ENCODE assay signal across 16 mouse cellular contexts in the genomic region with DNA sequence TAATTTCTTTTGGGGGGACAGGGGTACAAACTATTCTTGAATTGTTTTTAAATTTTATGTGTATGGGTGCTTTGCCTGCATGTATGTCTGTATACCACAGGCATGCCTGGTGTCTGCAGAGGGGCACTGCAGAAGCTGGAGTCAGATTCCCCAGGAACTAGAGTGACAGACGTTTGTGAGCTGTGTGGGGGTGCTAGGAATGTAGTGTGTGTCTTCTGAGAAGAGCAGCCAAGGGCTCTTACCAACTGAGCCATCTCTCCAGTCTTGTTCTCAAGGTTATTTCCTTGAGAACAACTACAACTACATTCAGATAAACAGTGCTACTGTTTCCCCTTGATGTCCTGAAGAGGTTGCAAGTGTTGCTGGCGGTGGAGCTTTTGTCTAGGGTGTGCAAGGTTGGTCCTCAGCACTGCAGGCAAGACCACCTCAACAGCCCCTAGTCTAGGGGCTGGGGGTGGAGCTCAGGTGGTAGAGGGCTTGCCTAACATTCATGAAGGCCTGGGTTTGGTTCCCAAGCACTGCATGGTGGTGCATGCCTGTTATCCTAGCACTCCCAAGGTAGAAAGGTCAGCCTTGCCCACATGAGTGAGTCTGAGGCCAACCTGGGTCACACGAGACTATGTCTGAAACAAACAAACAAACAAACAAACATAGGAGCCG. TPM values are rescaled to one million over a fixed set of nuclear protein-coding genes. Genes with fewer than 3 reads are reported as not detected.
DNase-seq lines count a peak whose midpoint lies in the region; ATAC-seq lines count a peak whose summit lies in the region.
"Had no signal": no experiment of that assay in that cellular context is flagged by ENCODE, and none has a peak within 500 bp of the region (broad histone marks: within the 10 kb centered on the region; RNA-seq: fewer than 3 reads in every experiment).

No protein-coding gene starts in this region.

- WGBS in midbrain, embryonic 10.5 days = 76% methylated on average over 4 of the region's 4 CpGs
- 77% methylated on average over 4 of the region's 4 CpGs for WGBS in midbrain, embryonic 11.5 days
- 70% methylated on average over 4 of the region's 4 CpGs for WGBS in liver, embryonic 15.5 days (ENCODE audit: insufficient replicate concordance)

- peaks cover 15% of the 10 kb centered on the region for H3K36me3 ChIP-seq in midbrain, embryonic 10.5 days
- peaks cover 2% of the 10 kb centered on the region; the same call in 1 of the 2 replicates for H3K36me3 ChIP-seq in midbrain, embryonic 11.5 days (ENCODE audit: control insufficient read depth, insufficient read depth, low read length)
- H3K36me3 ChIP-seq in liver, embryonic 15.5 days (replicated peaks) = peaks cover 29% of the 10 kb centered on the region

- H3K4me2 ChIP-seq in midbrain, embryonic 11.5 days = no peak overlapping the region; the same call in 1 of the 2 replicates
- peak overlapping the region; percentile 35 for H3K4me2 ChIP-seq in liver, embryonic 15.5 days

- peak; percentile 78 for DNase-seq in heart, adult 11 months
- no peak for DNase-seq in heart, postnatal 25 days (ENCODE audit: low spot score)
- no peak for DNase-seq in midbrain, embryonic 10.5 days (ENCODE audit: low spot score)
- DNase-seq in midbrain, embryonic 11.5 days (ENCODE audit: low spot score, missing footprints) = no peak
- no peak for DNase-seq in urinary bladder, postnatal 14 days (ENCODE audit: low spot score)
- no peak for DNase-seq in thymus, postnatal 10 days (ENCODE audit: low spot score in 2 of 2)
- DNase-seq in spleen, postnatal 10 days (ENCODE audit: low spot score in 2 of 2) = no peak
- DNase-seq: cerebellum, adult 18-20 months; heart, adult 18-20 months; kidney, postnatal 10 days; layer of hippocampus, adult 9-11 months; lung, adult 18-20 months; right cerebral cortex, postnatal 4 days; thymus, postnatal 14 days had no signal

- H3K4me1 ChIP-seq in midbrain, embryonic 10.5 days = peaks cover 44% of the 10 kb centered on the region
- peaks cover 27% of the 10 kb centered on the region for H3K4me1 ChIP-seq in midbrain, embryonic 11.5 days (ENCODE audit: control insufficient read depth, insufficient read depth, low read length)
- H3K4me1 ChIP-seq in liver, embryonic 15.5 days (replicated peaks) = peaks cover 57% of the 10 kb centered on the region

- H3K9me3 ChIP-seq in midbrain, embryonic 10.5 days (replicated peaks) = no peaks in the 10 kb centered on the region
- no peaks in the 10 kb centered on the region for H3K9me3 ChIP-seq in midbrain, embryonic 11.5 days (ENCODE audit: control insufficient read depth, low read length)
- no peaks in the 10 kb centered on the region for H3K9me3 ChIP-seq in liver, embryonic 15.5 days (replicated peaks)

- H3K27me3 ChIP-seq in midbrain, embryonic 10.5 days (ENCODE audit: low read depth, poor library complexity, severe bottlenecking) = no peaks in the 10 kb centered on the region
- no peaks in the 10 kb centered on the region for H3K27me3 ChIP-seq in midbrain, embryonic 11.5 days (ENCODE audit: control insufficient read depth, insufficient read depth, low read length)
- no peaks in the 10 kb centered on the region for H3K27me3 ChIP-seq in liver, embryonic 15.5 days

- no peak for ATAC-seq in midbrain, embryonic 11.5 days (ENCODE audit: low FRiP score)
- ATAC-seq in liver, embryonic 15.5 days (ENCODE audit: insufficient read depth) = no peak

- intact Hi-C loops in heart, postnatal 25 days (cut with DNase I) = loop anchor here (5.0 kb wide), 1 partner anchor 45 kb away; no protein-coding TSS in a partner anchor

- peak overlapping the region; percentile 79; the same call in 1 of the 2 replicates for H3K4me3 ChIP-seq in midbrain, embryonic 10.5 days
- H3K4me3 ChIP-seq in midbrain, embryonic 11.5 days (ENCODE audit: low read depth, low read length) = no peak overlapping the region
- no peak overlapping the region; the same call in 1 of the 2 replicates for H3K4me3 ChIP-seq in liver, embryonic 15.5 days (replicated peaks)

- no peak overlapping the region for H3K27ac ChIP-seq in midbrain, embryonic 10.5 days (replicated peaks)
- no peak overlapping the region for H3K27ac ChIP-seq in midbrain, embryonic 11.5 days (ENCODE audit: low read depth, low read length)
- no peak overlapping the region for H3K27ac ChIP-seq in liver, embryonic 15.5 days (replicated peaks)
- H3K27ac ChIP-seq: macrophage had no signal

- no peak overlapping the region for H3K9ac ChIP-seq in midbrain, embryonic 11.5 days (ENCODE audit: low read length)
- H3K9ac ChIP-seq in liver, embryonic 15.5 days = no peak overlapping the region

RNA-seq across cellular contexts. Expression of a gene that starts 1.8 kb away (rescaled TPM):
- 1 to 10 TPM; 3.3 to 4.0 TPM for total RNA-seq in heart, postnatal 25 days (2021)
- polyA plus RNA-seq in midbrain, embryonic 10.5 days (2016; fragmentation: Nextera tagmentation; extraction: Ambion mirVana) = 4.9 and 7.3 TPM in 2 replicates
- polyA plus RNA-seq in midbrain, embryonic 11.5 days (2014; fragmentation: Nextera tagmentation; extraction: Ambion mirVana) = 6.3 and 8.0 TPM in 2 replicates
- 2.8 and 3.7 TPM in 2 replicates for polyA plus RNA-seq in liver, embryonic 15.5 days (2015; fragmentation: Nextera tagmentation; extraction: Ambion mirVana)

RNA-seq across cellular contexts. Expression of a gene that starts 20.9 kb away (rescaled TPM):
- 1 to 10 TPM; 2.3 to 2.5 TPM for total RNA-seq in heart, postnatal 25 days (2021)
- polyA plus RNA-seq in midbrain, embryonic 10.5 days (2016; fragmentation: Nextera tagmentation; extraction: Ambion mirVana) = 1.4 and 2.2 TPM in 2 replicates
- polyA plus RNA-seq in midbrain, embryonic 11.5 days (2014; fragmentation: Nextera tagmentation; extraction: Ambion mirVana) = 1.4 and 1.8 TPM in 2 replicates
- polyA plus RNA-seq in liver, embryonic 15.5 days (2015; fragmentation: Nextera tagmentation; extraction: Ambion mirVana) = 2.1 and 2.4 TPM in 2 replicates

RNA-seq across cellular contexts. Expression of a gene that starts 20.9 kb away (rescaled TPM):
- total RNA-seq in heart, postnatal 25 days (2021) = 10 to 100 TPM; 18.3 to 20.1 TPM
- 43.2 and 45.9 TPM in 2 replicates for polyA plus RNA-seq in midbrain, embryonic 10.5 days (2016; fragmentation: Nextera tagmentation; extraction: Ambion mirVana)
- 39.0 and 41.2 TPM in 2 replicates for polyA plus RNA-seq in midbrain, embryonic 11.5 days (2014; fragmentation: Nextera tagmentation; extraction: Ambion mirVana)
- polyA plus RNA-seq in liver, embryonic 15.5 days (2015; fragmentation: Nextera tagmentation; extraction: Ambion mirVana) = 21.6 and 26.0 TPM in 2 replicates

RNA-seq across cellular contexts. Expression of a gene that starts 21.0 kb away (rescaled TPM):
- total RNA-seq in heart, postnatal 25 days (2021) = 10 to 100 TPM; 15.0 to 15.8 TPM
- 41.2 and 41.9 TPM in 2 replicates for polyA plus RNA-seq in midbrain, embryonic 10.5 days (2016; fragmentation: Nextera tagmentation; extraction: Ambion mirVana)
- polyA plus RNA-seq in midbrain, embryonic 11.5 days (2014; fragmentation: Nextera tagmentation; extraction: Ambion mirVana) = 29.6 and 30.4 TPM in 2 replicates
- 16.5 and 18.0 TPM in 2 replicates for polyA plus RNA-seq in liver, embryonic 15.5 days (2015; fragmentation: Nextera tagmentation; extraction: Ambion mirVana)

RNA-seq across cellular contexts. Expression of a gene that starts 55.9 kb away (rescaled TPM):
- 100 to 1,000 TPM; 121 to 131 TPM for total RNA-seq in heart, postnatal 25 days (2021)
- 363 and 364 TPM in 2 replicates for polyA plus RNA-seq in midbrain, embryonic 10.5 days (2016; fragmentation: Nextera tagmentation; extraction: Ambion mirVana)
- 359 and 375 TPM in 2 replicates for polyA plus RNA-seq in midbrain, embryonic 11.5 days (2014; fragmentation: Nextera tagmentation; extraction: Ambion mirVana)
- 193 and 205 TPM in 2 replicates for polyA plus RNA-seq in liver, embryonic 15.5 days (2015; fragmentation: Nextera tagmentation; extraction: Ambion mirVana)
